Mouse (Mus musculus) thymus, adult 2 months (tissue): Measurements from ENCODE around the gene Olfml1.

Experiments used
- CTCF ChIP-seq: fragments of 200-500 bp; IDR thresholded peaks from 2 replicates; pipeline ENCODE4 v1.5.1; 2012; ENCODE audit warnings: mild to moderate bottlenecking, control low read depth, low read length, moderate library complexity, borderline replicate concordance; ENCODE audit not compliant: control insufficient read depth, poor library complexity, insufficient read depth; ENCODE audit errors: extremely low read depth
- POLR2A ChIP-seq: fragments of 200-500 bp; IDR thresholded peaks from 2 replicates; pipeline ENCODE4 v1.6.1; 2012; ENCODE audit warnings: mild to moderate bottlenecking, low read length, control low read depth, moderate library complexity; ENCODE audit not compliant: control insufficient read depth, poor library complexity, insufficient read depth; ENCODE audit errors: extremely low read depth

- TF ChIP-seq CTCF (no peak), POLR2A (no peak)
Observed at GRCm38 (mm10) chr7:107555906-107556305, 11.3 kb upstream of the Olfml1 start.
